Mouse (Mus musculus) kidney, adult 11 months (tissue): ENCODE measurements around the gene Fbxo24.
A peak's percentile ranks its signal among the peaks of the same experiment; 100 is the strongest.
"Not testable (repeated sequence)": the region's sequence is repeated elsewhere in the genome, so short reads cannot be mapped to it uniquely, and the experiment has no call there.

ENCODE experiments used
- DNase-seq: peaks from one replicate; pipeline ENCODE4 v3.0.0; 2022

The Fbxo24 gene

DNA sequence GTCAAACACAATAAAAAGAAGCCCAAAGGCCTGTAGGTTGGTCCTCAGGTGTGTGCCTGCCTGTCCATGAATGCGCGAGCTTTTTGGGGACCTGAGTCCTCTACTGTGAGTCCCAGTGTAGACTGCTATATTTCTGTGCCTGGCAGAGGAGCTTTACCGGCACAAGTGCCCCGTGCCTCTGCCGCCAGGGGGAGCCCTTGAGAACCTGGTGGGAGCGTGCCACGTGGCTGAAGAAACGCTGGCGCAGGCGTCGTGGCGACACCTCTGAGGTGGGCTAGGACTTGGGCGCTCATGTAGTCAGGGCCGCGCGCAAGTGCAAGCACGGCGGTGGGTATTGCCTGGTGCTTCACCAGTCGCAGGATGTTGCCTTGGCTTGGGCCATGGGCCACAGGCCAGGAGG, 12.3 kb upstream of the Fbxo24 start, which contains the start of gene Sap25:
Sap25 (plus strand) TSS at position 281 of the 400 bp plus-strand sequence.
- DNase-seq, result no peak

DNA sequence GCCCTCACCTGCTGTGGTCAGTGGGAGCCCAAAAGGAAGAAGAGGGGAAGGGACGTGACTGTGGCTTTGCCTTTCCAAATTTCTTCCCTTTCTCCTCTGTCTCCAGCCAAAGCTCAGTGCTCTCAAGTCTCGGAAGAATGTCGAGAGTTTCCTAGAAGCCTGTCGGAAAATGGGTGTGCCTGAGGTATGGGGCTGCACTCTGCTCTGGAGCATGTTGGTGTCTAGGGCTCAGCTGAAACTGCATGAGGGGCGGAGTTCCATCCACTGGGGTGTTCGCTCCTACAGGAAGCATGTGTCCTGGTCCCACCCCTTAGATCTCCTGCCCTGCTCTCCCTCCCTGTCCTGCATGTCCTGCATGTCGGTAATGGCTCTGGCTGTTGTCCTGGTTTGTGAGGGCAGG, 10.7 kb upstream of the Fbxo24 start:
- no peak for DNase-seq

DNA sequence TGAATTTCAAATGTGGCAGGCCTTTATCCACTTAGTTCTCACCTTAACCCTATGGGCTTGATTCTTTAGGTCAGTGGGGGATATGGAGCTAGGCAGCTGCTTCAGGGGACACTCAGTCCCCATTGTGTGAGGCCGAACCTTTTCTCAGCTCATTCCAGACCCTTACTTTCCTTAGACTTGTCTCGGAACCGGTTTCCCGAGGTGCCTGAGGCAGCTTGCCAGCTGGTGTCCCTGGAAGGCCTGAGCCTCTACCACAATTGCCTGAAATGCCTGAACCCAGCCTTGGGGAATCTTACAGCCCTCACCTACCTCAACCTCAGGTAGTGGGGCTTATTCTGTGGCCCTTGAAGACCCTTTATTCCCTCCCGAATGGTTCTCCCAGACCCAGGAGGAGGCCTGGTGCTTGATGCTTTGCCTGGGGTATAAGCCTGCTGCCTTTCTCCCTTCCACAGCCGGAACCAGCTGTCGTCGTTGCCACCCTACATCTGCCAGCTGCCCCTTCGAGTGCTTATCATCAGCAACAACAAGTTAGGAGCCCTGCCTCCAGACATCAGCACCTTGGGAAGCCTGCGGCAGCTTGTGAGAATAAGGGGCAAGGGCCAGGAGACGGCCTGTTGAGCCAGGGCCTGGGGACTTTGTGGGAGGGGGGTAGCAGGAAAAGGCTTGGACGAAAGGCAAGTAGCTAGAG, 4.7 kb upstream of the Fbxo24 start:
- DNase-seq, result no peak

DNA sequence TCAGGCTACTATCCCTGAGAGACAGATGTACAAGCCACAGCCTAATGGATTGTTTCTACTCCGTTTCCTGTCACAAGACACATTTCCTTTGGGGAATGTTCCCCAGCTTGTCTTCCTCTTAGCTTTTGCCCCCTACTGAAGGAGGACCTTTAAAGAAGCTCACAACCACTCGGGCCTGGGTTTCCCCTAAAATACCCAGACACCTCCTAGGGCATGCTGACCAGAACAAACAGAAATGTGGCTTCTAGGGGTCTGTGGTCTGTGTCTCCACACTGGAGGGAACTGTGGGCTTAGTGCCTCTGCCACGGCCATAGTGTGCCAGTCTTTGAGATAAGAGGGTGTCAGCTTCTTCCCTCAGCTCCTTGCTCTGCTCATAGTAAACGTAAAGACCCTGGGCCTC, 2.8 kb upstream of the Fbxo24 start:
- DNase-seq, result no peak

DNA sequence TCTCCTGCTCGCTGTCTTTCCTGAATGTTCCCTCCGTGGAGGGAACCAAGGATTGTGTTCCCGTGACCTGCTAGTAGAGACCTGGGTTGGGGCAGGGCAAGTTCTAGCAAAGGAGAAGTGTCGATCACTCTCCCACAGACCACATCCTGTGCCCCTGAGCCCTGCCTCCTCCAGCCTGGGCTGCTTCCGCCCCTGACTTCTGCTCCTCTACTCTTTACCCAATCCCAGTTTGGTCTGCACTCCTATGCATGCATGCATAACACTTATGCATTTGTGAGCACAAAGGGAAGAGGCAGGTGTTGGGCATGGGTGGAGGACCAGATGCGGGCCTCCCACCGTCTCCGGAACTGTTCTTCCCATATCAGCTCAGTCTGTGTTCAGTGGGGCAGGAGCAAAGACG, 2.4 kb upstream of the Fbxo24 start:
- DNase-seq, result peak; percentile 40

DNA sequence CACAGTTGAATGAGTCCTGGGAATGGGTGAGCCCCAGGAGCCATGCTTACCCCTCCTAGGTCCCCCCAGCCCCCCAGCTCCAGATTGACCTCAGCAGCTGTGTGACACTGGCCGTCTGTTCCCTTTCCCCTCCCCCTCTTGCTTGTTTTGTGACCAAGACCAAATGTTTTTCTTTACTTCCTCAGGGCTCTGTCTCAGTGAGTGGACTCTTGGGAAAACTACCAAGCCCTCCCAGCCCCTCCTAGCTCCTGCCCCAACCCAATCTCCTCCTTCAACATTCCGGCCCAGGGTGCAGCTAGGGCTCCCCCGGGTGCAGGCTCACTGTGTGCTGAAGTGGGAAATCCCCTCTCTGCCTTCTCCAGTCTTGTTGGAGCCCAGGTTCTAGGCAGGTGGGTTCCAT, 1.8 kb upstream of the Fbxo24 start:
- peak; percentile 77 for DNase-seq

DNA sequence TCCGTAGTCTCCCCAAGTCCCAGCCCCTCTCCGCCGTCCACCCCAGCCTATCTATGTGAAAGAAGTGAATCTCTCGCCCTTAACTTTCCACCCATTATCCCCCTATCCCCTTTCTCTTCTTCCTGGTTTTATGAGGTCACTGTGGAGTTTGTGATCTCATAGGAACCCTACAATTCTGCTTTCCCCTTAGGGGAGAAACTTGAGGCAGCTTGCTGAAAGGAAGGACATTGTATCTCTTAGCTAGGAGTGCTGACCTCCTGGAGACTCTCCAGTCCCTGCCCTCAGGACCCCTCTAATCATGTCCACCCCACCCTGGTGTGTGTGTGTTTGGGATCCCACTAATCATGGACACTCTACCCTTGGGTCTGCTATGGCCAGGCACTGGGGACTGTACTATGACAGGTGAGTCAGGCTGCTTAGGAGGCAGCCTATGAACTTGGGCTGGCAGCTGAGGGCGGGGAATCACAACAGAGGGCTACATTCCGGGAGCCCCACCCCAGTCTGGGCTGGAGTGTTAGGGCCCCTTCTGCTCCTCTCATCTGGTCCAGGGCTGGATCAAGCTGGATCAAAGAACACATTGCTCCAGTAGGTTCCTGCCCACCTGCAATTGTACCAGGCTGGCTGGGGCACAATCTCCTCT, 1.2 kb upstream of the Fbxo24 start:
- peak; percentile 88 for DNase-seq

DNA sequence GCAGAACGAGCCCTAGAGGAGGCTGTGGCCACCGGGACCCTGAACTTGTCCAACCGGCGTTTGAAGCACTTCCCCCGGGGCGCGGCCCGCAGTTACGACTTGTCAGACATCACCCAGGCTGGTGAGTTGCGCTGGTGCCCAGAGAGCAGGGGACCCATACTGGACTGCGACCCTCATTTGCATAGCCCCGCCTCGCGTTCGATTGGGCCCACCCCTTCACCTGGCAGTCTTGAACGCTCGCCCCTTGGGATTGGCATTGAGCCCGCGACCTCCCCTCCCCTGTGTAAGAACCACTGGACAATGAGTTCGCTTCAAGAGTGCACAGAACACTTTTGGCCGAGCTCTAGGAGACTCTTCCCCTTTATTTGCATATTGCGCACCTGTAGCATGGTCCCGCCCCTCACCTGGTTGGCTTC, 512 bp upstream of the Fbxo24 start:
- DNase-seq, result peak; percentile 88

DNA sequence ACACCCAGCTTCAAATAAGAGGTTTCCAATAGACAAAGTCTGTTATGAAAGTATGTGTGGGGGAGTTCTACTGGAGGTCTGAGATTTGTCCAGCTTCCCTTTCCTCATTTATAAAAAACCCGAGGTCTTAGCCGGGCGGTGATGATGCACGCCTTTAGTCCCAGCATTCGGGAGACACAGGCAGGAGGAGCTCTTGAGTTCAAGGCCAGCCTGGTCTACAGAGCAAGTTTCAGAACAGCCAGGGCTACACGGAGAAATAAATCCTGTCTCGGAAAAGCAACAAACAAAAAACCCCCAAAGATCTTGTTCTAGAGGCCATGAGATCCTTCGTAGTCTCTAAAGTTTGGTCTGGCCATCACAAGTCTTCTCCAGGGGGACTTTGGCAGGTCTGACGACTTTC, 811 bp downstream of the Fbxo24 start:
- DNase-seq, result no peak

DNA sequence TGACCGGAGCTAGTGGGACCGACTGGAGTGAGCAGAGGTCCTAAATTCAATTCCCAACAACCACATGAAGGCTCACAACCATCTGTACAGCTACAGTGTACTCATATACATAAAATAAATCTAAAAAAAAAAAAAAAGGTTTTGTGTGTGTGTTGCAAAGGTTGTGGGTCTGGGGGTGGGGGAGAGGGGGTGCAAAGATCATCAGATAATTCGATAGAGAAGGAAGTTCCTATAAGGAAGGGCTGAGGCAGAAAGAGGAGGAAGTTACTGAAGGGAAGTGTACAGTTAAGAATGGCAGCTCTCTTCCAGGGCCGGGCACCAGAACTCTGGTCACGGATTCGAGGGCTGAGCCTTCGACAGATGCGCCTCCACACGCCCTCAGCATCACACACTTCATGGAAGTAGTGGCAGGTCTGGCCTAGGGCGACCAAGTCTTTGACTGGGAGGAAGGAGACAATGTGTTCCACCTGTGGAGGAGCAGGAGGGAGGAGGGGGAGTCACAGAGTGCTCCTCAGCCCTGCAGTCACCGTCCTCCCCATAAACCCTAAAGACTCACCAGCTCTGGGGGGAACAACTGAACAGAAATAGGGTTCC, 4.8 kb downstream of the Fbxo24 start:
- no peak for DNase-seq

DNA sequence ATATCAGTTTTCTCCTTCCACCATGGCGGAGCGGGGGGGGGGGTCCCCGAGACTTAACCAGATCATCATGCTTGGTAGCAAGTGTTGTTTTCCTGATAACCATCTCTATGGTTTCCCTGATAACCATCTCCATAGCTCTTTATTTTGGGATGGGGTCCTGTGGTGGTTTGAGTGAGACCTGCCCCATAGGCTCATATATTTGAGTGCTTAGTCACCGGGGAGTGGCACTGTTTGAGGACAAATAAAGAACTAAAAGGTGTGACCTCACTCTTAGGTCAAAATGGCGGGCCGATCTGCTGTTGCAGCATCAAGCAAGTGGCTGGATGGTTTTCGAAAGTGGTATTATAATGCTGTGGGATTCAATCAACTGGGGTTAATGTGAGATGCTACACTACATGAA, 13.5 kb downstream of the Fbxo24 start:
- no peak for DNase-seq

DNA sequence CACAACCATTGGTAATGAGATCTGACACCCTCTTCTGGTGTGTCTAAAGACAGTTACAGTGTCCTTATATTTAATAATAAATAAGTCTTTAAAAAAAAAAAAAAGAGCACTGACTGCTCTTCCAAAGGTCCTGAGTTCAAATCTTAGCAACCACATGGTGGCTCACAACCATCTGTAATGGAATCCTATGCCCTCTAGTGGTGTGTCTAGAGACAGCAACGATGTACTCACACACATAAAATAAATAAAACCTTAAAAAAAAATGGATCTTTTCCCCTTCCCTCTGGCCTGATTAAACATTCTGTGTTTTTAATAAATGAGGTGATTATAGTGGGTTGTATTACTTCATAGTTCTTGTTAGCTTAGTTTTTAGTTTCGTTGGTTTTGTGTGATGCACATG, 13.9 kb downstream of the Fbxo24 start:
- DNase-seq, result not testable (repeated sequence)

DNA sequence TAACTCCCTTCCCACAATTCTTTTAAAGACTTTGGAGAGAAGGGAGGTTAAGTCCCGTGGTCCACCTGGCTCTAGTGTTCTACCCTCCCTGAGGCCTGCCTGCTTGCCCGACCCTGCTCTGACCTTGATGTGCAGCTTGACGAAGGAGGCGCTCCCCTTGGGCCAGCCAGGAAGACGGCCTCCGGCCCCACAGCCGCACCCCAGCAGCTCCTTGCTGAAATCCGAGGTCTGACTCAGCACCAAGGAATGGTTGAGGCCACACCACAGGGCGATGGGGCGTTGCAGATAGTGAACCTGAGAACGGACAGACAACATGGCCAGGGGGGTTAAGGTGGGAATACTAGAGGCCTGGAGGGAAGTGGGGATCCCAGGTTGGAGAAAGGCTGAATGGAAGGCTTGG, 15.3 kb downstream of the Fbxo24 start, which contains the start of gene Pcolce:
Pcolce (minus strand) TSS at position 235 of the 400 bp plus-strand sequence.
- no peak for DNase-seq

DNA sequence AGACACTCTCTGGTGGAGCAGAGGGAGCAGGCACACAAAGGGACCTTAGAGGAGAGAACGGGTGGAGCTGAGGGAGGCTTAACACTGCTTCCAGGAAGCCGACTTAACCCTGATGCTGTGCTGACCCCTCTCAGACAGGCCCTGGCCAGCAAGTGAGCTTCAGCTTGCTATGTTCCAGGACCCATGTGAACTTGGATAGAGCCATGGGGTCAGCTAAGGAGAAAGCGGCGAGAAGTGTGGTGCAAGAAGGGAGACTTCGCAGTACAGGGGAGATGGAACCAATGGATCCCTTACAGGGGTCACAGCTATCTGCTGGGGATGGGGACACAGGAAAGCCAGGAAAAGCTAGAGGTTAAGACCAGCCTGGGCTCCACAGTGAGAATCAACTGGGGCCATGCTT, 15.7 kb downstream of the Fbxo24 start:
- no peak for DNase-seq

DNA sequence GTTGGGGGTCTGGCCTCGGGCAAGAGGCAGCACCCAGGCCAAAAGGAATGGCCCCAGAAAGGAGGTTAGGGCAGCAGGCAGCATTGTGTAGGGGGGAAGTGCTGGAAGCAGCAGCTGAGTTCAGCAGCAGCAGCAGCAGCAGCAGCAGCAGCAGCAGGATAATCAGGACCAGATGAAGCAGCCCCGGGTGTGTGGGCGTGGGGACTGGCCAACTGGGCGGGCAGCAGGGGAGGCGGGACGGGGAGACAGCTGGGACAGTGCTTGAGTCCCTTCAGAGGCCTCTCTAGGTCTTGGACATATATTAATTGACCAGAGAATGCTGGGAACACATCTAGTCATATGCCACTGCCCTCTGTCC, 17.6 kb downstream of the Fbxo24 start:
- peak; percentile 46 for DNase-seq

DNA sequence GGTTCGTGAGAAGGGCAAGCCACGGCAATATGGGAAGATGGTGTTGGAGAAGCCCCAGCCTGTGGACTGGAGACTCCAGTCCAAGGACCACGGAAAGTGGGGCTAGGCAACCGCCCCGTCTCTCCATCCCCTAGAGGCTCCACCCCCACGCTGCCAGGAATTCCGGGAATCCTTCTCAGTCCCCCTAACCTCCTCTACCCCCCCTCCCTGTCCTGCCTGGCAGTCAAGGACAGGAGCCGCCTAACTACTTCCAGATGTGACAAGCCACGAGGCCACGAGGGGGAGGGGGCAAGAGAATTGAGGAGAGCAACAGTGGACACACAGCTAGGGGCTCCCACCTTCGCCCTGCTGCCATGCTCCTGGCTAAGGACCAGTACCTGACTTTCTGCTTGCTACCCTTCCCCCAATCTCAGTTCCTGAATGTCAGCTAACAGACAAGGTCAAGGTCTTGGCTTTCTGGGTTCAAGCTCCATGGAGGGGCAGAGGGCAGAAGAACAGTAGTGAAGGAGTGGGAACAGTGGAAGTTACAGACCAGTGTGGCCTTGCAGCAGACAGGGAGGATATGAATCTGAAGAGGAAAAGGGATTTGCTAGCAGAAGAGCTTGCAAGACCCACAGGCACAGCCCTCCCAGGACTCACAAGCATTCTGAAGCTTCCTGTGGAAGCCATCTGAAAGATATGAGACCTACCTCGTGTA, 18.1 kb downstream of the Fbxo24 start:
- peak; percentile 85 for DNase-seq

DNA sequence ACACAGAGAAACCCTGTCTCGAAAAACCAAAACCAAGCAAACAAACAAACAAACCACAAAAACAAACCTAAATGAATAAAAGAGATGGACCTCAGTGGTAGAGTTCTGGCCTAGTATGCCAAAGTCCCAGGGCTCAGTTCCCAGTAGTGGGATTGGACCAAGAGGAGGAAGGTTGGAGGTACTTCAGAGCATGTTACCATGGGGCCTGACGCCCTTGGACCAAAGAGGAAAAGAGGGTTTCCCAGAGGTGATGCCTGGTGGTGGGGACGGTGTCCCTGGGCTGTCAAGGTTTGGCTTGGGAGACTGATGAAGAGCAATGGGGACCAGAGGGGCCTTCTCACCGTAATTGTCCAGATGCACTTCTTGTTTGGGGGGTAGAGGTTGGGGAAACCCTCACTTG, 18.7 kb downstream of the Fbxo24 start:
- no peak for DNase-seq

DNA sequence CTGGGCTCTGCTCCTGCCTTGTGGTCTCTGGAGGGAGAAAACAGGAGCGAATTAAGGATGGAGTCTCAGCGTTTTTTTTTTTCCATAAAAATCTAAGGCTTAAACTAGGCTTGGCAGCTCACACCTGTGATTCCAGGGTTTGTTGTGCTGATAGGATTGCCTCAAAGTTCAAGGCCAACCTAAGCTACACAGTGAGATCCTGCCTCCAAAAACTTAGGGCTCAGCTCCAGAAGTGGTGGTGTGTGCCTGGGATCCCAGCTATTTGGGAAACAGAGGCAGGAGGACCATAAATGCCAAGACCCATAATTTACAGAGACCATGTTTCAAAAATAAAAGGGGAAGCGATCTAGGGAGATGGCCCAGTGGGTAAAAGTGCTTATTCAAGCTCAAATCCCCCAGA, 19.5 kb downstream of the Fbxo24 start:
- no peak for DNase-seq

DNA sequence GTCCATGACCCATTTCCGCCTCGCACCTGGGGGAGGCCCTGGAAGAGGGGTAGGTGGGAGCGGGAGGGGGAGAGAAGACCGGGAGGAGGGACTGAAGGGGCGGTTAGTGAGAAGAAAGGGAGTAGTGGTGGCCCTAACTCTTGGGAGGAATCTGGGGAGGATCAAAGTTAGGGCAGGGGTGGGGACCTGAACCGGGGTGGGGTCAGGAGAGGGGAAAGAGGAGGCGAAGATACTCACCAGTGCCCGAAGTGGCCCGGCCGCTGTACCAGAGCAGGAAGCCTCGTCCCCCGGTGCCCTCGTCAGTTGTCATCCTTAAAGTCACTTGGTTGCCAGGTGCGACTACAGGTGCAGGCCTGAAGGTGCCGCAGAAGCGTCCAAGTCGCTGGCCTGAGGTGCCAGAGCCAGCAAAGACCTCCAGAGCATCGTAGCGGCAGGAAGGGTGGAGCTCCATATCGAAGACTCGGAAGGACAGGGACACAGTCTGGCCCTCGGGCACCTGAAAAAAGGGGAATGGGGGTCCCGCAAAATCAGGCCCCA, 20.1 kb downstream of the Fbxo24 start:
- no peak for DNase-seq

DNA sequence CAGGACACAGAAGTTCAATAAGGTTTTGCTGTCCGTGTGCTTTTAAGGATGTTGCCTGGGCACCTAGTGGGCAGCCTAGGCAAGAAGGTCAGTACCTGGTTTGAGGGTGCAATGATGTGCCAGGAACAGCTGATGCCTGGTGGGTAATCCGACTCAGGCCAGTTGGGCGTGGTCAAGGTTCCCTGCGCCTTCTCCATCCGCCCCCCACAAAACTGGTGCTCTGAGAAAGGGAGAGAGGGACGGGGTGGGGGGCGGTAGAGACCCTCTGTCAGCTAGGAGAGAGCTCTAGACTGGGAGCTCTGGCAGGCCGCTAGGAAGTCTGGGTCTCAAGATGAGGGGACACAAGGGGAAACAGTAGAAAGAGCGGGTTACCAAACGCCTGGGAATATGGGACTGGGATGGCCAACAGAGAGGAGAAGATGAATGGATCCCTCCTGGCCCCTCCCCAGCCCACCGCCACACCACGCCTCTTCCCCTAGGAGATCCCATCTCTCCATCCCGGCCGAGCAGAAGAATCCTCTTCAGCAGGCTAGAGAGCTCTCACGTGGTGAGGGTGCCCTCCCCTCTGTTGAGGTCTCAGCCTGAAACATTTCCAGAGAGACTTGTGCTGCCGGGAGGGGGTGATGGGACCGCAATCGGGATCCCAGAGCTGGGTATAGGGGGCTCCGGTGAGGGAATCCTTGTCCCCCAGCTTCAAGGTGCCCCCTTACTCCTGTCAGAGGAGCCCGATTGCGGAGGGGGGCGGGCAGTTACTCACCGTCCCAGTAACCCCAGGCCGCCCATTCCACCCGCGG, 20.7 kb downstream of the Fbxo24 start:
- no peak for DNase-seq

DNA sequence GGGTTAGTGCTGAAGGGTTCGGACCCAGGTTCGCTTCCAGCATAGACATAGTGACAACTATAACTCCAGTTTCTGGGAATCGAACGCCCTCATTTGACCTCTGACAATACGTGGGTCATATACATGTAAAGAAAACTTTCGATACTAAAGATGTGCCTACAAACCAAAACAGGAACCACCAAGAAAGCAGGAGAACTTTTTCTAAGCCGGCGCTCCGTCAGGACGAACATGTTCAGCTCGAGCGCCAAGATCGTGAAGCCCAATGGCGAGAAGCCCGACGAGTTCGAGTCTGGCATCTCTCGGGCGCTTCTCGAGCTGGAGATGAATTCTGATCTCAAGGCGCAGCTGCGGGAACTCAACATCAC, 27.5 kb downstream of the Fbxo24 start:
- DNase-seq, result no peak

DNA sequence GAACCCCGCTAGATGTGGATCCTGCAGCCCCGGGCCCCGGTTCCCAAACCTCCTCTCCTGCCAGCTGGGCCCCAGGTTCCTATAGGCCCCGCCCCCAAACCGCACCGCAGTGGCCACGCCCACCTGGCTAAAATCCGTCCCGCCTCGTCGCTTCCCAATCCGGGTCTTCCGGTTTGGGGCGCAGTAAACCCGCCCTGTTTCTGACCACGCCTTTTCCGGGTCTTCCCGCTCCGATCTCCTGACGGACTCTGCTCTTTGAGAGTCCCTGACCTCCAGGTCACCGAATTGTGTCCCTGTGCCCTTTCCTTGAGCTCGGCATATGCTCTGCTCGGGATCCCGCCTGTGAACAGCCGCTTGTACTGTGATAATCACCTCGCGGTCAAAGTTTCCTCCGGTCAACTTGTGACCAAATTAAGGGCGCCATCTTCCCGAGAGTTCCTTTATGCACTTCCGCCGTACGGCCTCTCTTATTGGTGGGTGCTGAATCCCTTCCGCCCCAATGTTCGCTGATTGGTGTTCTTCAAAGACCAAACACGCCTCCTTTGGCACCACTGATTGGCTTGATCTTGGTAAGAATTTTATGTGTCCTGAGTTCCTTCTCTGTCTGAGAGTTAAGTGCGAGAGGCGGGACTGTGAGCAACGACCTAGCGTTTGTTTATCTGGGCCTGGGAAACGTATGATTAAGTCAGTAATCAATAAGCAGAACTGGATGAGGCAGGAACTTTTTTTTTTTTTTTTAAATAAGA, 28.0 kb downstream of the Fbxo24 start, which contains the start of gene Mospd3:
Mospd3 (minus strand) TSS at position 440 of the 746 bp plus-strand sequence.
- peak; percentile 98 for DNase-seq
